Mouse (Mus musculus) cerebellum, adult 18-20 months (tissue): ENCODE measurements around the gene D130040H23Rik.
"Not testable (repeated sequence)": the region's sequence is repeated elsewhere in the genome, so short reads cannot be mapped to it uniquely, and the experiment has no call there.

ENCODE experiments used
- DNase-seq, 2 experiments: peaks; one replicate each; pipeline ENCODE4 v3.0.0; 2021

D130040H23Rik gene

DNA sequence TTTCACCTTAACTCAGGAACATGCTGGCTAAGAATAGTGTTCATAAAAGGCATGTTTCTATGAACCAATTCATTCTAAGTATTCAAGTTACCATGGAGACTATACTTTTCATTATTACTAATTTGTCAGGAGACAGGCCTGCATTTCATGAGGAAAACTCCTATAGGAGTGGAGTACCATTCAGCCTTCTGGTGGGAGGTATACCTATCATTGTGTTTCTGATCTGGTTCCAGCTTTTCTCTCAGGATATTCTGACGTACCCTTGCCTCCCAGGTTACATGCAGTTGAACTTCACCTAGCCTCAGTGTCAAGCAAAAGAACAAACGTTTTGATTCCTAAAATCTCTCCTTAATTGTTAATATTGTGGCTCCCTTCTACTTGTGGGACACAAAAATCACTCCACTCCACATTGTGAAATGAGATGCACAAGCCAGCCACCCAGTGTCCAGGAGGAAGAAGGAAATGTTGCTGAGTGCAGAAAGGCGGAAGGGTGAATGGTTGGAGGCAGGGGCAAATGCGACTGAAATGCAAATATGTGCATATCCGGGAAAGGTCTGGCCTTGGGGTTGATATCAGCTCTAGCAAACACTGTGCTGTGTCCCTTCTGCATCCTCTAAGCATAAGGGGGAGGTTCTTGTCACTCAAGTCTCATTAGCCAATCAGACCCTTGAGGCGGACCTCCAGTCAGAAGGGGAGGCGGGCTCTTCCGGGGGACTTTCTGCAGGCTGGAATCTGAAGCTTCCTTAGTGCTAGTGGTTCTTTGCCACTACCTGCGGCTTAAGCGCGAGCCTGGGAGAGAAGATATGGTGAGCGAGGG, at the start of gene D130040H23Rik:
TSS of gene D130040H23Rik (plus strand) at position 695 of the 817 bp plus-strand sequence.
- DNase-seq, result peak; percentile 81 to 89

DNA sequence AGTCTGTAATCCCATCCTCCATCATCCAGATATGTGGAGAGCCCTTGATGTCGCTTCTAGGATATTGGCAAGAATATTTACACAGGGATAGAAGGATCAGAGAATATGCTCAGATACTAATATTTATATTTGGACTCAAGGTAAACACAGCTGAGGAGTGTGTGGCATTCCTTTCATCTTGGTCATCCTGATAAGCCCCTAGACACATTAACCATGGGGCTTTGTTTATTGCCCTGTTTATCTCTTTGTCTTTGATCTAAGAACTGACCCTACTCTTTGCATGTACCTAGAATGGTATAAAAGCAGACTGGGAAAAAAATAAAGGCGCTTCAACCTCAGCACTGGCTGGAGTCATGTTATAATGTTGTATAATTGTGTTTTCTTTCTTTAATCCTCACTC, 28.3 kb upstream of the D130040H23Rik start:
- no peak for DNase-seq

DNA sequence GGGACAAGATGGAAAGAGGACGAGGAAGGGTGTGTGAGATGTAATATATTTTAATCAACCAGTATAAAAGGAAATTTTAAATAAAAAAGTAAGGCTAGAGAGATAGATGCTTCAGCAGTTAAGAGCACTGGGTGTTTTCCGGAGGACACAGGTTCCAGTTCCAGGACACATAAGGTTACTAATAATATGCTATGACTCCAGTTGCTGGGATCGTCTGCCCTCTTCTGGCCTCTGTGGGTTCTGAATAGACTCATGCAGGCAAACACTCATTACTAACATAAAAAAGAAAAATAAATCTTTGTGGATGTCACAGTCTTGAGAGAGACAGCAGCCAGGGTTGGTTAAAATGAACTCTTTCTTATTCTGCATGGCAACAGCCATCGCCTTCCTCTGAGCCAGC, 2.4 kb upstream of the D130040H23Rik start:
- peak; percentile 5 to 35 for DNase-seq

DNA sequence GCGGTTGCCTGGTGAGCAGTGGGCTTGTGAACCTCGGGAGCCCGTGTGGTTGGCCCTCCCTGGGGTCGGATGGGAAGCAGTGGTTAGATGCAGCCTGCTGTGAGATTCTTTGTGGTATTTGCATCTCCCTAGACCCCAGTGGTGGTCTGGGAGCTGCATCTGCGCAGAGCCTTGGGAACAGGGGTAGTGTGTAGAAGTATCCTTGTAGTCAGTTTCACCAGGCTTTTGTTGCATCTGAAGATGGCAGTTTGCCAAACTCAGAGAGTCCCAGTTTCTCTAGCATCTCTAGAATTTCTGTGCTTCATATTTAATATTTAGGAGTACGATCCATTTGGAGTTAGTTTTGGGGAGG, 299 bp downstream of the D130040H23Rik start:
- no peak for DNase-seq

DNA sequence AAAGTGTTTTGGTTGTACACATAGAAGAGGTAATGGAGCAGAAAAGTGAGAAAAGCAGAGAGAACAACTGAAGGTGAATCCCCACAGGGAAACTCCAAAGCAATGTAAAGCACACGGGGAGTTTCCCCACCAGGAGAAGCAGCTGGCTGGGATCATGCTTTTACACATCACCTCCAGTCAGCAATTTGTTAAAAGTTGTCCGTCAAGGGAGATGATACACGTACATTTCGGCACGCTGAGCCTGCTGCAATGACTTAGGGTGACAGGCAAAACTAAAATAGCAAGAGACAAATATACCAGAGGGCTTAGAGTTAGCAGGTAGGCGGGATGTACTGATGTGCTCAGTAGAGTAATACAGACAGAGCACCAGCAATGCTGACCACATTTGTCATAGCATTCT, 1.6 kb downstream of the D130040H23Rik start:
- DNase-seq, result no peak

DNA sequence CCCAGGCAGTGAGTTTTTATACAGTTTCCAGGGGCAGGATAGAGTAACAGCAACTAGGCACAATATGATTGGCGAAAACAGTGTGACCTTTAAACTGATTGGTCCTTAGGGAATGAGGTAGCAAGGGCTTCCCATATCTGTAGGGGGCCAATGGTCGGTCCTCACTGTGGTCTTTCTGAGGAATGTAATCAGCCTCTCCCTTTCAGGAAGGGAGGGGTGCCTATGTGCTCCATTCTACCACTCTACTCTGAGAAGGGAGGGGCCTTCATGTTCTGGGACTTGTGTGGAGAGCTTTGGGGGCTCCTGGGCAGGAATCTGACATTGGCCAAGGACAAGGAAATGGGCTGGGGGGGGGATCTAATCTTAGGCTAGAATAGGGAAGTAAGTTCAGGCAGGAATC, 53.9 kb downstream of the D130040H23Rik start:
- no peak for DNase-seq

DNA sequence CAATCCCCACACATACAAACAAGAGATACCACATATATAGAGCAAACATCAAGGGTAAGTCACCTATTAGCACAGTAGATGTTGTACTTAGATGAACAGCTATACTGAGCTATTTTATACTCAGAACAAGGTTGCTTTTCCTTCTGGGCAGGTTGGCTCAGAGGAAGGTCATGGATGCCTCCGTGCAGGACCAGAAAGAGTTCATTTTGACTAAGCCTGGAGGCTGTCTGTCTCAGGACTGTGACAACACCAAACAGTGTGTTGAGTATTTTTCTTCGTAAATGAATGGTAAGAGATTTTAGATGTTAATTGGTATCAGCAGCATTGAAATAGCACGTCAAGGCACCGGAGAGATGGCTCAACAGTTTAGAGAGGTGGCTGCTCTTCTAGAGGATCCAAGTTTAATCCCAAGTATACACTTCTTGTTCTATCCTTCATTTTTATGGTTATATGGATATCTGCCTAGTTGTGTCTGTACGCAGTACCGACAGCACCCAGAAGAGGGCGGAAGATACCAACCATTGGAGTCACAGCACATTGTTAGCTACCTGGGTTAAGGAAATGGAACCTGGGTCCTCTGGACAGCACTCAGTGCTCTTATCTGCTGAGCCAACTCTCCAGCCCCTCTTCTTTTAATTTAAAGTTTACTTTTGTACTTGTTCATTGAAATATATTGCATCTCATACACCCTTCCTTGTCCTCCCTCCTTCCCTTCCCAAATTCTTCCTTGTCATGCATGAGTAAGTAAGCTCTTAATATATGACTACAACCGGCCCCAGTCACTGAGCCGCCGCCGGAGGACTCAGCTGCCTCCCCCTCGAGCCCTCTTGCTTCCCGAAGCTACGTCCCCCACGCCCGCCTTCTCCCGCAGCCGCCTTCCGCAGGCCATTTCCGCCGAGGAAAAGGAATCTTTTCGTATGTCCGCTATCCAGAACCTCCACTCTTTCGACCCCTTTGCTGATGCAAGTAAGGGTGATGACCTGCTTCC, 57.7 kb downstream of the D130040H23Rik start:
- peak; percentile 85 to 94 for DNase-seq

DNA sequence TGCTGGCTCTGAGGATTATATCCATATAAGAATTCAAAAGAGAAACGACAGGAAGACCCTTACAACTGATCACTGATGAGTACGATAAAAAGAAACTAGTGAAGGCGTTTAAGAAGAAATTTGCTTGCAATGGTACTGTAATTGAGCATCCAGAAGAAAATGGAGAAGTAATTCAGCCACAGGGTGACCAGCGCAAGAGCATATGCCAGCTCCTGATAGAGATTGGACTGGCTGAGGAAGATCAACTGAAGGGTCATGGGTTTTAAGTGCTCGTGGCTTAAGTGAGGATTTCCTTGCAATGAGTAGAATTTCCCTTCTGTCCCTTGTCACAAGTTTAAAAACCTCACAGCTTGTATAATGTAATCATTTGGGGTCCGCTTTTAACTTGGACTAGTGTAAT, 58.4 kb downstream of the D130040H23Rik start:
- not testable (repeated sequence) for DNase-seq
